Mouse (Mus musculus): ENCODE results near the gene Slpi. TPM values are rescaled to one million over a fixed set of nuclear protein-coding genes. Genes with fewer than 3 reads are reported as not detected.

Slpi gene
- polyA plus RNA-seq, 1 experiment from 2014 or later = 1.00 TPM

DNA sequence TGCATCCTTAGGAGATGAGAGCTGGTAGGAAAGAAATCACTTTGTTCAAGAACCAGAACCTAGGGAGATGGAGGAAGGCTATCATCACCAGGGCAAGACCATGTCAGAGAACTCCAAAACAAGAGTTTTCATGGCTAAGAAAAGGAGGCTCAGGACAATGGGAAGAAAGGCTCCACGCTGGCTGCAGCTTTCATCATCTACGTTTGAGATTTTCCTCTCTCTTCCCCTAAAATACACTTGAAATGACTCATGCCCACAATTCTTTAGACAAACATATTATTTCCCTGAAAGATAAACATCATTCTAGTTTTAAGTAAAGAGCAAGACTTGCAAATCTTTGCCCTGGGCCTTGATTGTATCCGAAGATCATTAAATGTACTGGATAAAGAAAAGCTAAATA, 17.5 kb downstream of the Slpi start:
- no peak for ATAC-seq (ENCODE audit: low FRiP score, low TSS enrichment)
- WGBS = 84% methylated on average over 3 of the region's 3 CpGs
- no peak overlapping the region for H3K9ac ChIP-seq (replicated peaks; ENCODE audit: low read length)

DNA sequence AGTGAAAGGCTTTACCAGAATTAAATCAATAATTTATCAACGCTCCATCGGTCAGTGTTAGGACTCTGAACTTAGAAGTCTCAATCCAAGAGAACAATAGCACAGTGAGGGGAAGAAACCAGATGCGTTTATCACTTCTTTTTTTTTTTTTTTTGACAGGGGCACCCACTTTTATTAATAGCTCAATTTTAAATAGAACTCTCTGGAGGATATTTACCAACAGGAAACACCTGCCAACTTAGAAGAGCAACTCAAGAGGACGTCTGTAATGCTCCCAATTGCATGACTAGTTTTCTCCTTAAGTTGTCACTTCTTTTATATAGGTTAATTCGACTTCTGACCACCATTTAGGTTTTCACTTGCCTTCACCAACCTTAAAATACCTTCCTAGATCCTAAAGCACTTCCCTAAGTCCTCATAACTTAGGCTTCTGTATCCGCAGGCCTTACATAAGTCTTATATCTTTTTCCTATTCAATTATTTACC, 20.2 kb downstream of the Slpi start:
- Histone ChIP-seq H3K27me3 (ENCODE audit: insufficient read depth, low read length) (no peaks in the 10 kb centered on the region), H3K9me3 (ENCODE audit: low read length) (no peaks in the 10 kb centered on the region), H3K9ac (replicated peaks; ENCODE audit: low read length) (no peak overlapping the region), H3K36me3 (ENCODE audit: insufficient read depth, low read length) (no peaks in the 10 kb centered on the region), H3K4me2 (replicated peaks; ENCODE audit: low read depth, low read length) (no peak overlapping the region), H3K4me1 (ENCODE audit: insufficient read depth, low read length) (no peaks in the 10 kb centered on the region), H3K27ac (ENCODE audit: low read length) (no peak overlapping the region), H3K4me3 (ENCODE audit: low read length) (no peak overlapping the region)
- WGBS = 79% methylated on average over 6 of the region's 6 CpGs
- ATAC-seq (ENCODE audit: low FRiP score, low TSS enrichment) = no peak

More for the DNA sequence above, 17.5 kb downstream of the Slpi start:
- no peak overlapping the region for H3K4me2 ChIP-seq (replicated peaks; ENCODE audit: low read depth, low read length)
- no peaks in the 10 kb centered on the region for H3K27me3 ChIP-seq (ENCODE audit: insufficient read depth, low read length)
- no peaks in the 10 kb centered on the region for H3K9me3 ChIP-seq (ENCODE audit: low read length)
- no peaks in the 10 kb centered on the region for H3K36me3 ChIP-seq (ENCODE audit: insufficient read depth, low read length)
- no peak overlapping the region for H3K4me3 ChIP-seq (ENCODE audit: low read length)
- H3K27ac ChIP-seq (ENCODE audit: low read length) = no peak overlapping the region
- H3K4me1 ChIP-seq (ENCODE audit: insufficient read depth, low read length) = no peaks in the 10 kb centered on the region

GRCm38 (mm10) chr2:164366947-164367346, 21.9 kb downstream of the Slpi start:
- no peak for ATAC-seq (ENCODE audit: low FRiP score, low TSS enrichment)
- 48% methylated on average over 3 of the region's 3 CpGs for WGBS

DNA sequence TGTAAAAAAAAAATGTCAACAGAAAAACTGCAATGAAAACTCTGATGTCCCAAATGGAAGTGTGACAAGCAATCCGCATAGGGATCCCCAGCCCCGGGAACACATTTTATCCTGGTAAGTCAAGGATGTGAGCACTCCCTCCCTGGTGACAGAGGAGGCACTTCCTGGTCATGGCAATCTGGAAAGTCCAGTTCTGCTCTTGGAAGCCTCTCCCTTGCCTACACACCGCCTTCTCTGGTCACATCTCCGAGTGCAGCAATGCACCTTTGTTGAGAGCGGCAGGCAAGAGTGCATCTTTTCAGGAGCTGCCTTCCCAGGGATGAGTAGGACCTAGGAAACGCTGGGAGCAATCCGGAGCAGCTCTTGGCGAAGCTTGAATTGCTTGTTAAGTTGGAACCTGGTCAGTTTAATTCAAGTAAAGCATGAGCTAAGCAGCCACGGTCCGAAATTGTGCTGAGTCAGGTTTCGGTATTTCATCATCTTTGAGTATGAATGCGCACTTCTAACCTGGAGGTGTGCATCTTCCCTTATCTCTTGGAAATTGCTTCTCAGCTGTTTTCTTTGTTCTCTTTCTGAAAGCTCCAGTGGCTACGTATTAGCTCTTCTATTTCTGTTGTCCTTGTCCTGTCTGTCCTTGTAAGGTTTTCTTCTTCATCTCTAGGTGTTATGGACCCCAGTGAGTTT, 27.8 kb downstream of the Slpi start:
- no peak overlapping the region for H3K27ac ChIP-seq (ENCODE audit: low read length)
- 0 out of 2 replicates have a peak, but pooled peaks cover 6% of the 10 kb centered on the region for H3K27me3 ChIP-seq (ENCODE audit: insufficient read depth, low read length)
- H3K4me3 ChIP-seq (ENCODE audit: low read length) = no peak overlapping the region
- no peak overlapping the region for H3K9ac ChIP-seq (replicated peaks; ENCODE audit: low read length)
- no peak for ATAC-seq (ENCODE audit: low FRiP score, low TSS enrichment)
- no peak overlapping the region for H3K4me2 ChIP-seq (replicated peaks; ENCODE audit: low read depth, low read length)
- H3K36me3 ChIP-seq (ENCODE audit: insufficient read depth, low read length) = no peaks in the 10 kb centered on the region
- 38% methylated on average over 13 of the region's 13 CpGs for WGBS
- no peaks in the 10 kb centered on the region for H3K4me1 ChIP-seq (ENCODE audit: insufficient read depth, low read length)
- no peaks in the 10 kb centered on the region for H3K9me3 ChIP-seq (ENCODE audit: low read length)

More at GRCm38 (mm10) chr2:164366947-164367346, 21.9 kb downstream of the Slpi start:
- H3K4me3 ChIP-seq (ENCODE audit: low read length) = no peak overlapping the region
- H3K4me1 ChIP-seq (ENCODE audit: insufficient read depth, low read length) = no peaks in the 10 kb centered on the region
- H3K4me2 ChIP-seq (replicated peaks; ENCODE audit: low read depth, low read length) = no peak overlapping the region
- H3K36me3 ChIP-seq (ENCODE audit: insufficient read depth, low read length) = no peaks in the 10 kb centered on the region
- 0 out of 2 replicates have a peak, but pooled peaks cover 3% of the 10 kb centered on the region for H3K27me3 ChIP-seq (ENCODE audit: insufficient read depth, low read length)
- H3K27ac ChIP-seq (ENCODE audit: low read length) = no peak overlapping the region
- H3K9me3 ChIP-seq (ENCODE audit: low read length) = no peaks in the 10 kb centered on the region
- H3K9ac ChIP-seq (replicated peaks; ENCODE audit: low read length) = no peak overlapping the region

GRCm38 (mm10) chr2:164359668-164360067, 29.2 kb downstream of the Slpi start:
- no peak overlapping the region for H3K4me3 ChIP-seq (ENCODE audit: low read length)
- WGBS = 85% methylated on average over 5 of the region's 5 CpGs
- peaks cover 10% of the 10 kb centered on the region for H3K27me3 ChIP-seq (ENCODE audit: insufficient read depth, low read length)
- no peak overlapping the region for H3K9ac ChIP-seq (replicated peaks; ENCODE audit: low read length)
- H3K36me3 ChIP-seq (ENCODE audit: insufficient read depth, low read length) = no peaks in the 10 kb centered on the region
- no peak for ATAC-seq (ENCODE audit: low FRiP score, low TSS enrichment)
- no peak overlapping the region for H3K27ac ChIP-seq (ENCODE audit: low read length)
- no peaks in the 10 kb centered on the region for H3K9me3 ChIP-seq (ENCODE audit: low read length)
- H3K4me1 ChIP-seq (ENCODE audit: insufficient read depth, low read length) = no peaks in the 10 kb centered on the region
- no peak overlapping the region for H3K4me2 ChIP-seq (replicated peaks; ENCODE audit: low read depth, low read length)

- H3K27ac ChIP-seq (ENCODE audit: low read length) = no peak overlapping the region
- H3K9ac ChIP-seq (replicated peaks; ENCODE audit: low read length) = no peak overlapping the region
- no peak for ATAC-seq (ENCODE audit: low FRiP score, low TSS enrichment)
- no peak overlapping the region for H3K4me2 ChIP-seq (replicated peaks; ENCODE audit: low read depth, low read length)
- no peaks in the 10 kb centered on the region for H3K36me3 ChIP-seq (ENCODE audit: insufficient read depth, low read length)
- WGBS = 82% methylated on average over 5 of the region's 5 CpGs
- H3K4me1 ChIP-seq (ENCODE audit: insufficient read depth, low read length) = no peaks in the 10 kb centered on the region
- no peaks in the 10 kb centered on the region for H3K9me3 ChIP-seq (ENCODE audit: low read length)
- H3K4me3 ChIP-seq (ENCODE audit: low read length) = no peak overlapping the region
- peaks cover 12% of the 10 kb centered on the region for H3K27me3 ChIP-seq (ENCODE audit: insufficient read depth, low read length)
Measured at GRCm38 (mm10) chr2:164359031-164359430, 29.9 kb downstream of the Slpi start.

DNA sequence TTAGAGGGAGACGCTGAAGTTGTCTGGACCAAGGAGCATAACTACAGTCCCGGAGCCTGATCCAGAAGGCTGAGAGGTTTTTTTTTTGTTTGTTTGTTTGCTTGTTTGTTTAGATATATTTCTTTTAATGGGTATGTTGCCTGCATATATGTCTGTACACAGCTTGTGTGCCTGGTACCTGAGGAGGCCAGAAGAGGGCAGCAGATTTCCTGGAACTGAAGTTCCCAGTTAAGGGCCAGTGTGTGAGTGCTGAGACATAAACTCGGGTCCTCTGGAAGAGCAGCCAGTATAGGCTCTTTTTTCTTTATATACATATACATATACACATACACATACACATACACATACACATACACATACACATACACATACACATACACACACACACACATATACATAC, 30.5 kb downstream of the Slpi start:
- no peak overlapping the region for H3K27ac ChIP-seq (ENCODE audit: low read length)
- ATAC-seq (ENCODE audit: low FRiP score, low TSS enrichment) = no peak
- H3K9me3 ChIP-seq (ENCODE audit: low read length) = no peaks in the 10 kb centered on the region
- H3K4me2 ChIP-seq (replicated peaks; ENCODE audit: low read depth, low read length) = no peak overlapping the region
- 87% methylated on average over 3 of the region's 3 CpGs for WGBS
- H3K4me1 ChIP-seq (ENCODE audit: insufficient read depth, low read length) = no peaks in the 10 kb centered on the region
- H3K36me3 ChIP-seq (ENCODE audit: insufficient read depth, low read length) = no peaks in the 10 kb centered on the region
- no peak overlapping the region for H3K9ac ChIP-seq (replicated peaks; ENCODE audit: low read length)
- no peak overlapping the region for H3K4me3 ChIP-seq (ENCODE audit: low read length)
- H3K27me3 ChIP-seq (ENCODE audit: insufficient read depth, low read length) = peaks cover 12% of the 10 kb centered on the region

GRCm38 (mm10) chr2:164356177-164356967, 32.5 kb downstream of the Slpi start:
- H3K27ac ChIP-seq (ENCODE audit: low read length) = no peak overlapping the region
- H3K9me3 ChIP-seq (ENCODE audit: low read length) = no peaks in the 10 kb centered on the region
- H3K4me1 ChIP-seq (ENCODE audit: insufficient read depth, low read length) = no peaks in the 10 kb centered on the region
- ATAC-seq (ENCODE audit: low FRiP score, low TSS enrichment) = no peak
- 73% methylated on average over 11 of the region's 11 CpGs for WGBS
- no peak overlapping the region for H3K4me3 ChIP-seq (ENCODE audit: low read length)
- no peaks in the 10 kb centered on the region for H3K36me3 ChIP-seq (ENCODE audit: insufficient read depth, low read length)
- H3K9ac ChIP-seq (replicated peaks; ENCODE audit: low read length) = no peak overlapping the region
- no peak overlapping the region for H3K4me2 ChIP-seq (replicated peaks; ENCODE audit: low read depth, low read length)
- peaks cover 9% of the 10 kb centered on the region for H3K27me3 ChIP-seq (ENCODE audit: insufficient read depth, low read length)

DNA sequence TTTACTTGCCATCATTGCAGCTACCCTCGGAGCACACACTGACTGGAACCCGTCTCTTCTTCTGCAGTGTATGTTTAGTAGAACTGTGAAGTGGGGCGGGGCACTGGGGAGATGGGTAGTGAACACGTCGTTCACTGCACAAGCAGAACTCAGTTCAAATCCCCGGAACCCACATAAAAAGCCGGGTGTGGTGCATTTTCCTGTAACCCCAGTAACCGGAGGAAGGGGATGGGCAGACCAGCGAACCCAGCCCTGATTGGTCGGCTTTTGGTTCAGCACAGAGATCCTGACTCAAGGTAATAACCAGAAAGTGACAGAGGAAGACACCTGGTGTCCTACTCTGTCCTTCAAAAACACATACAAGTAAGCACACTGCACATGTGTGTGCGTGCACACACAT, 35.5 kb downstream of the Slpi start:
- Histone ChIP-seq H3K9me3 (ENCODE audit: low read length) (no peaks in the 10 kb centered on the region; the same call in 1 of the 2 replicates), H3K27ac (ENCODE audit: low read length) (no peak overlapping the region), H3K4me3 (ENCODE audit: low read length) (no peak overlapping the region), H3K4me2 (replicated peaks; ENCODE audit: low read depth, low read length) (no peak overlapping the region), H3K9ac (replicated peaks; ENCODE audit: low read length) (no peak overlapping the region), H3K36me3 (ENCODE audit: insufficient read depth, low read length) (no peaks in the 10 kb centered on the region), H3K4me1 (ENCODE audit: insufficient read depth, low read length) (no peaks in the 10 kb centered on the region), H3K27me3 (ENCODE audit: insufficient read depth, low read length) (peaks cover 6% of the 10 kb centered on the region)
- WGBS = 89% methylated on average over 11 of the region's 11 CpGs
- no peak for ATAC-seq (ENCODE audit: low FRiP score, low TSS enrichment)

DNA sequence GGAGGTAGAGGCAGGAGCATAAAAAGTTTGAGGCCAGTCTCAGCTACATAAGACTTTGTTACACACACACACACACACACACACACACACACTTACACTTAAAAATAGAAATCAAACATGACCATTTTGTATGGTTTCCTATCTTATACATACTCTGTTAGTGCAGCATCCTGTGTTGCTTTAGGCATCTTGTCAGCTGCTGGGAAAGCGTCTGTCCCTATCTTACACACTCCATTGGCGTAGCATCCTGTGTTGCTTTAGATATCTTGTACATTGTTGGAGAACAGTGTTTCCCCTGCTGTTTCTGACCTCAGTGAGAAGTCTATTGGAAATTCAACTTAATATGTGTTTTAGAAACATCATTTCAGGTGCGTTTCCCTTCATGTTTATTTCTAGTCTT, 36.2 kb downstream of the Slpi start:
- Histone ChIP-seq H3K4me3 (ENCODE audit: low read length) (no peak overlapping the region), H3K27me3 (ENCODE audit: insufficient read depth, low read length) (peaks cover 6% of the 10 kb centered on the region)
- WGBS = 92% methylated on average over 3 of the region's 3 CpGs

More for the DNA sequence above, 36.2 kb downstream of the Slpi start:
- H3K4me1 ChIP-seq (ENCODE audit: insufficient read depth, low read length) = no peaks in the 10 kb centered on the region
- ATAC-seq (ENCODE audit: low FRiP score, low TSS enrichment) = no peak
- H3K27ac ChIP-seq (ENCODE audit: low read length) = no peak overlapping the region
- no peaks in the 10 kb centered on the region for H3K36me3 ChIP-seq (ENCODE audit: insufficient read depth, low read length)
- H3K4me2 ChIP-seq (replicated peaks; ENCODE audit: low read depth, low read length) = no peak overlapping the region
- H3K9me3 ChIP-seq (ENCODE audit: low read length) = no peaks in the 10 kb centered on the region; the same call in 1 of the 2 replicates
- H3K9ac ChIP-seq (replicated peaks; ENCODE audit: low read length) = no peak overlapping the region

Measured in kidney, embryonic 16.5 days (tissue).